Mouse (Mus musculus) heart, embryonic 12.5 days (tissue): ENCODE data around the gene Tars. TPM values are rescaled to one million over a fixed set of nuclear protein-coding genes. Genes with fewer than 3 reads are reported as not detected.

Source experiments
- ATAC-seq: fragments of 200-750 bp; cut with Nextera tagmentation; 2 replicates; pipeline ENCODE4 v1.8.0; 2017; ENCODE audit warnings: moderate TSS enrichment, moderate library complexity; ENCODE audit not compliant: insufficient number of reproducible peaks, low FRiP score
- H3K27ac ChIP-seq: fragments of 300-500 bp; sonication (generic); 2 replicates; pipeline ENCODE4 v1.5.1; 2016; ENCODE audit warnings: mild to moderate bottlenecking, moderate library complexity; ENCODE audit not compliant: poor library complexity, severe bottlenecking
- H3K27me3 ChIP-seq: fragments of 300-500 bp; sonication (generic); replicated peaks from 2 replicates; pipeline ENCODE4 v1.6.1; 2016; ENCODE audit warnings: mild to moderate bottlenecking, moderate library complexity
- H3K36me3 ChIP-seq: fragments of 300-500 bp; sonication (generic); 2 replicates; pipeline ENCODE4 v1.6.1; 2016; ENCODE audit warnings: mild to moderate bottlenecking, moderate library complexity
- H3K4me1 ChIP-seq: fragments of 300-500 bp; sonication (generic); replicated peaks from 2 replicates; pipeline ENCODE4 v1.6.1; 2016; ENCODE audit warnings: mild to moderate bottlenecking
- H3K4me2 ChIP-seq: fragments of 300-500 bp; sonication (generic); 2 replicates; pipeline ENCODE4 v1.6.1; 2016; ENCODE audit warnings: mild to moderate bottlenecking, moderate library complexity
- H3K4me3 ChIP-seq: fragments of 300-500 bp; sonication (generic); 2 replicates; pipeline ENCODE4 v1.5.1; 2016; ENCODE audit warnings: mild to moderate bottlenecking
- H3K9ac ChIP-seq: fragments of 300-500 bp; sonication (generic); 2 replicates; pipeline ENCODE4 v1.6.1; 2016; ENCODE audit warnings: mild to moderate bottlenecking, moderate library complexity
- H3K9me3 ChIP-seq: fragments of 300-500 bp; sonication (generic); replicated peaks from 2 replicates; pipeline ENCODE4 v1.6.1; 2016; ENCODE audit warnings: mild to moderate bottlenecking, moderate library complexity
- WGBS: fragments of 180-500 bp; shearing (Covaris S2); methylation state at CpG from one replicate; pipeline ENCODE4 v1.1.7; 2016; 5-methylcytosine and 5-hydroxymethylcytosine counted together
- polyA plus RNA-seq: library from polyadenylated mRNA; unstranded; fragments of >200 nt; fragmentation: Nextera tagmentation; extraction: Ambion mirVana; gene quantifications from 2 replicates; pipeline ENCODE4 v1.2.1, GENCODE M21; 2016

Tars gene
- polyA plus RNA-seq, 1 experiment from 2014 or later, result 45.0 TPM

GRCm38 (mm10) chr15:11396421-11396820 lies 3.0 kb downstream of the Tars start:
- Histone ChIP-seq H3K4me3 (no peak overlapping the region), H3K4me2 (no peak overlapping the region), H3K4me1 (peaks cover 17% of the 10 kb centered on the region), H3K27ac (no peak overlapping the region), H3K9ac (no peak overlapping the region), H3K9me3 (no peaks in the 10 kb centered on the region), H3K27me3 (no peaks in the 10 kb centered on the region), H3K36me3 (peaks cover 48% of the 10 kb centered on the region)
- 85% methylated on average over 6 of the region's 6 CpGs for WGBS
- ATAC-seq, result no peak

- Histone ChIP-seq H3K4me1 (peaks cover 5% of the 10 kb centered on the region), H3K9me3 (no peaks in the 10 kb centered on the region)
- WGBS, result 96% methylated on average over 16 of the region's 16 CpGs
Observed at GRCm38 (mm10) chr15:11392903-11393302, 6.6 kb downstream of the Tars start.

GRCm38 (mm10) chr15:11383796-11384195 lies 15.7 kb downstream of the Tars start:
- WGBS, result 95% methylated on average over 21 of the region's 21 CpGs
- no peak for ATAC-seq
- no peak overlapping the region for H3K4me3 ChIP-seq
- peaks cover 61% of the 10 kb centered on the region for H3K36me3 ChIP-seq
- no peaks in the 10 kb centered on the region for H3K4me1 ChIP-seq
- no peak overlapping the region for H3K9ac ChIP-seq
- H3K9me3 ChIP-seq, result no peaks in the 10 kb centered on the region
- no peak overlapping the region for H3K4me2 ChIP-seq
- H3K27ac ChIP-seq, result no peak overlapping the region
- no peaks in the 10 kb centered on the region for H3K27me3 ChIP-seq

More at GRCm38 (mm10) chr15:11392903-11393302, 6.6 kb downstream of the Tars start:
- no peaks in the 10 kb centered on the region for H3K27me3 ChIP-seq
- no peak for ATAC-seq
- no peak overlapping the region for H3K27ac ChIP-seq
- peaks cover 81% of the 10 kb centered on the region for H3K36me3 ChIP-seq
- H3K9ac ChIP-seq, result no peak overlapping the region
- H3K4me3 ChIP-seq, result no peak overlapping the region
- no peak overlapping the region for H3K4me2 ChIP-seq

- Histone ChIP-seq H3K9ac (no peak overlapping the region), H3K27ac (no peak overlapping the region), H3K9me3 (no peaks in the 10 kb centered on the region), H3K27me3 (no peaks in the 10 kb centered on the region), H3K4me2 (no peak overlapping the region), H3K36me3 (peaks cover 49% of the 10 kb centered on the region), H3K4me1 (no peaks in the 10 kb centered on the region), H3K4me3 (no peak overlapping the region)
- 87% methylated on average over 12 of the region's 12 CpGs for WGBS
- no peak for ATAC-seq
Observed at GRCm38 (mm10) chr15:11382585-11382984, 16.9 kb downstream of the Tars start.

- no peak overlapping the region for H3K4me3 ChIP-seq
- H3K9me3 ChIP-seq, result no peaks in the 10 kb centered on the region
- no peak overlapping the region for H3K4me2 ChIP-seq
- 70% methylated on average over 8 of the region's 8 CpGs for WGBS
- no peaks in the 10 kb centered on the region for H3K27me3 ChIP-seq
- no peak overlapping the region for H3K9ac ChIP-seq
- no peak overlapping the region for H3K27ac ChIP-seq
- no peaks in the 10 kb centered on the region for H3K4me1 ChIP-seq
- no peak for ATAC-seq
- H3K36me3 ChIP-seq, result peaks cover 30% of the 10 kb centered on the region
Observed at GRCm38 (mm10) chr15:11380616-11381015, 18.8 kb downstream of the Tars start.

GRCm38 (mm10) chr15:11380087-11380530 lies 19.4 kb downstream of the Tars start:
- Histone ChIP-seq H3K4me1 (no peaks in the 10 kb centered on the region), H3K36me3 (peaks cover 24% of the 10 kb centered on the region), H3K9me3 (no peaks in the 10 kb centered on the region), H3K4me3 (no peak overlapping the region), H3K27me3 (no peaks in the 10 kb centered on the region), H3K4me2 (no peak overlapping the region), H3K27ac (no peak overlapping the region), H3K9ac (no peak overlapping the region)
- WGBS, result 51% methylated on average over 8 of the region's 8 CpGs
- ATAC-seq, result no peak

GRCm38 (mm10) chr15:11379431-11380086 lies 19.9 kb downstream of the Tars start:
- Histone ChIP-seq H3K4me3 (no peak overlapping the region), H3K36me3 (peaks cover 19% of the 10 kb centered on the region), H3K4me2 (no peak overlapping the region), H3K9me3 (no peaks in the 10 kb centered on the region), H3K27ac (no peak overlapping the region), H3K9ac (no peak overlapping the region), H3K27me3 (no peaks in the 10 kb centered on the region), H3K4me1 (no peaks in the 10 kb centered on the region)
- 84% methylated on average over 8 of the region's 8 CpGs for WGBS
- ATAC-seq, result no peak

- WGBS, result 79% methylated on average over 7 of the region's 7 CpGs
- Histone ChIP-seq H3K27me3 (no peaks in the 10 kb centered on the region), H3K4me2 (no peak overlapping the region), H3K9me3 (no peaks in the 10 kb centered on the region), H3K4me1 (no peaks in the 10 kb centered on the region), H3K27ac (no peak overlapping the region), H3K9ac (no peak overlapping the region), H3K4me3 (no peak overlapping the region), H3K36me3 (no peaks in the 10 kb centered on the region)
- ATAC-seq, result no peak
Observed at GRCm38 (mm10) chr15:11370477-11371085, 28.9 kb downstream of the Tars start.

- Histone ChIP-seq H3K9ac (no peak overlapping the region), H3K9me3 (no peaks in the 10 kb centered on the region), H3K4me2 (no peak overlapping the region), H3K4me3 (no peak overlapping the region), H3K4me1 (no peaks in the 10 kb centered on the region), H3K36me3 (no peaks in the 10 kb centered on the region), H3K27me3 (no peaks in the 10 kb centered on the region), H3K27ac (no peak overlapping the region)
- no peak for ATAC-seq
- 73% methylated on average over 3 of the region's 3 CpGs for WGBS
Observed at GRCm38 (mm10) chr15:11369572-11369971, 29.9 kb downstream of the Tars start.

- WGBS, result 84% methylated on average over 1 of the region's 1 CpGs
- no peak overlapping the region for H3K4me3 ChIP-seq
Observed at GRCm38 (mm10) chr15:11364795-11365194, 34.7 kb downstream of the Tars start.

GRCm38 (mm10) chr15:11364112-11364511 lies 35.4 kb downstream of the Tars start:
- Histone ChIP-seq H3K4me1 (no peaks in the 10 kb centered on the region), H3K27ac (no peak overlapping the region), H3K4me2 (no peak overlapping the region), H3K9ac (no peak overlapping the region), H3K36me3 (no peaks in the 10 kb centered on the region), H3K9me3 (no peaks in the 10 kb centered on the region), H3K4me3 (no peak overlapping the region), H3K27me3 (no peaks in the 10 kb centered on the region)
- no peak for ATAC-seq
- WGBS, result 16% methylated on average over 2 of the region's 2 CpGs

More at GRCm38 (mm10) chr15:11364795-11365194, 34.7 kb downstream of the Tars start:
- H3K4me1 ChIP-seq, result no peaks in the 10 kb centered on the region
- no peak overlapping the region for H3K9ac ChIP-seq
- H3K36me3 ChIP-seq, result no peaks in the 10 kb centered on the region
- H3K27me3 ChIP-seq, result no peaks in the 10 kb centered on the region
- H3K9me3 ChIP-seq, result no peaks in the 10 kb centered on the region
- H3K4me2 ChIP-seq, result no peak overlapping the region
- H3K27ac ChIP-seq, result no peak overlapping the region
- no peak for ATAC-seq
